Mouse (Mus musculus): ENCODE data around the gene Tmem132a.

- TF ChIP-seq POLR2A (IDR thresholded peaks at IDR 0.05; ENCODE audit: low read depth, low read length) (no peak), CTCF (IDR thresholded peaks at IDR 0.05; ENCODE audit: extremely low read depth, insufficient read length, insufficient replicate concordance, low read depth, low read length) (no peak)
These were observed at the start of gene Tmem132a for GRCm38 (mm10) chr19:10869886-10870527.

All from small intestine, adult 2 months (tissue).